Mouse (Mus musculus): ENCODE results near the gene Adamts17.

DNA sequence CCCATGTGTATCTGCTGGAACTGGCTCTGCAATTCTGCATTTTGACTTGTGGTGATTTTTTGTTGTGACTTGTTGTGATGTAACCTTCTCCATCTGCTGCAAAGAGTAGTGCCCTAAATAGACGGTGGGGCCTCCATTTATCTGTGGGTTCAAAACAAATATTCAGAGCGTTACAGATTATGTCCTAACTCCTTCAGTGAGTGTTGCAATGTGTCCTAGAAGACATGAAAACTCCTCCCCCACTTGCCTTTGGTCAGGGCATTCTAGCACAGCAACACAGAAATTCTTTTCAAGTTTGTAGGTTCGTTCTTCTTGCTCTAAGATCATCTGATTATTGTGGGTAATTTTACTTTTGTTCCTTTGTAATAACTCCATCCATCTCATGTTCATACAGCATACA, 199.6 kb downstream of the Adamts17 start:
- TF ChIP-seq POLR2A (IDR thresholded peaks at IDR 0.05; ENCODE audit: borderline replicate concordance, extremely low read depth, insufficient read depth, insufficient read length, poor library complexity, severe bottlenecking) (no peak), CTCF (IDR thresholded peaks at IDR 0.05; ENCODE audit: borderline replicate concordance, extremely low read depth, insufficient read depth, insufficient read length) (no peak)

All from brain, embryonic 14.5 days (tissue).